Comparison of ENCODE assay signal across 14 mouse cellular contexts in genomic region chr16:90812086-90812485, GRCm38 (mm10). TPM values are rescaled to one million over a fixed set of nuclear protein-coding genes. Genes with fewer than 3 reads are reported as not detected.
DNase-seq lines count a peak whose midpoint lies in the region.
"Had no signal": no experiment of that assay in that cellular context is flagged by ENCODE, and none has a peak within 500 bp of the region (broad histone marks: within the 10 kb centered on the region; RNA-seq: fewer than 3 reads in every experiment).

No protein-coding gene starts in this region.

- peak; percentile 56 for DNase-seq in adrenal gland, postnatal 14 days
- no peak for DNase-seq in adrenal gland, adult 18-20 months (ENCODE audit: low spot score in 2 of 2)
- peak; percentile 22 for DNase-seq in Muller cell, postnatal 12 days (ENCODE audit: inconsistent ontology term)
- DNase-seq in adipocyte (ENCODE audit: low spot score): peak; percentile 79
- DNase-seq in embryo, embryonic 11 days: no peak
- DNase-seq: adrenal gland, postnatal 25 days; cerebellum, adult 11-12 months; cerebellum, adult 2 months; cerebellum, adult 9-11 months; cerebellum, postnatal 14 days; cerebellum, postnatal 36 days; forebrain, postnatal 0 days had no signal

RNA-seq across cellular contexts. Expression of gene Urb1, which starts 1.9 kb away (rescaled TPM):
- total RNA-seq in adrenal gland, postnatal 14 days (2021): 16.4 and 17.0 TPM in 2 replicates
- total RNA-seq in adrenal gland, adult 18-20 months (2021): 10 to 100 TPM; 17.6 to 18.2 TPM

RNA-seq across cellular contexts. Expression of gene Eva1c, which starts 14.4 kb away (rescaled TPM):
- 4.1 and 4.3 TPM in 2 replicates for total RNA-seq in adrenal gland, postnatal 14 days (2021)
- 1 to 10 TPM; 5.2 to 8.2 TPM for total RNA-seq in adrenal gland, adult 18-20 months (2021)
- total RNA-seq: common myeloid progenitor, adult 5-6 weeks; MEL had no signal

Comparison
In these comparisons a context has a peak if more than half of its experiments do, and no peak if none do; other contexts are left out.
1. DNase-seq: peak in adrenal gland, postnatal 14 days (single experiment), Muller cell, postnatal 12 days (single experiment) and adipocyte (single experiment); none in adrenal gland, adult 18-20 months (0 of 2) and embryo, embryonic 11 days (single experiment).